Mouse (Mus musculus): Measurements from ENCODE around the gene Scml4. TPM values are rescaled to one million over a fixed set of nuclear protein-coding genes. Genes with fewer than 3 reads are reported as not detected.

Gene Scml4
- 1.1 and 1.3 TPM in 2 replicates for polyA plus RNA-seq (2012; rRNA removed)

DNA sequence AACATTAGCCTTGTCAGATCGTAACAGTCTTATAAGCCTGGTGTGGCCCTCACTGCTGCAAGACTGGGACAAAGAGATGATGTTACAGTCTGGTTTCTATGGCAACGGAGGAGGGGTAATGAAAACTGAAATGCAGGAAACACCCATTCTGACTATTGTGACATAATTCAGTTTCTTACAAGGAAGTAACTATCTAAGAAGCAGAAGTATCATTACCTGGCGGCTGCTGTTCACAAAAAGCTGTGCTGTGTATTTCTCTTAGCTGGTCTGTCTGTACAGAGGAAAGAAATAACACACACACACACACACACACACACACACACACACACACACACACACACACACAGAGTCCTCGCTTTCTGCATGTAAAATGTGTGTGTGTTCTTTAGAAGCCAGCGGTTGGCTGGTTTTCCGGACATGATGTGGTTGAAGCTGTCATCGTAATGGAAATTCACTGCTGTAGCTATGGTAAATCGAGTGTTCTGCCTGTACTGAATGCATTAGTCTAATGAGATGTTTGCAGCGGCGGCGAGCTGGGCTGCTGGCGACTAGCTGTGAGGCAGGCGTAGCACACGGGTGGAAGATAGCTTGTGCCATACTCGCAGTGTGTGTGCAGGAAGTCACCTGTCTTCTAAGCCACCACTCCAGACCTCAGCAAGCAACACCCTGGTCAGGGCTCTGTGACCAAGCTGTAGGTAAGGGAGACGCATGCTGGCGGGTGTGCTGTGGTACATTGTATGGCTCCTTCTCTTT lies at the start of gene Scml4:
Gene Scml4 (plus strand): TSS at position 212 of the 753 bp plus-strand sequence.

Other genes starting within 250 kb of the Scml4 start
- 69.9 and 126 TPM in 2 replicates for gene Sec63, start 98.9 kb upstream of the Scml4 start, polyA plus RNA-seq (2012; rRNA removed)